Mouse (Mus musculus) erythroid progenitor cell, adult 5-6 weeks (primary cell): ENCODE data around the gene Ambn. TPM values are rescaled to one million over a fixed set of nuclear protein-coding genes. Genes with fewer than 3 reads are reported as not detected.
"Not testable (repeated sequence)": the region's sequence is repeated elsewhere in the genome, so short reads cannot be mapped to it uniquely, and the experiment has no call there.

Experiments used
- ATAC-seq: replicated peaks from 2 replicates; pipeline ENCODE4 v1.8.0; 2016; ENCODE audit warnings: moderate number of reproducible peaks, mild to moderate bottlenecking, moderate TSS enrichment, inconsistent platforms; ENCODE audit not compliant: poor library complexity, low FRiP score, severe bottlenecking
- total RNA-seq, 2 experiments: library from RNA; stranded (forward) in 1 of 2; stranded (reverse) in 1 of 2; fragments of 150-400 nt in 1 of 2; fragments of 186-747, 209-891 nt in 1 of 2; gene quantifications; 2 replicates each; pipeline versions ENCODE4 v1.2.3 to v1.2.4; 2015 to 2017; ENCODE audit warnings: low replicate concordance in 2 of 2

Ambn gene
- total RNA-seq (2015; ENCODE audit: low replicate concordance) = not detected in 2 replicates
- total RNA-seq (2017; ENCODE audit: low replicate concordance) = not detected in 2 replicates

- ATAC-seq = no peak
Observed at GRCm38 (mm10) chr5:88455691-88456090, at the start of gene Ambn. Gene Ambn (plus strand): TSS chr5:88455991.

DNA sequence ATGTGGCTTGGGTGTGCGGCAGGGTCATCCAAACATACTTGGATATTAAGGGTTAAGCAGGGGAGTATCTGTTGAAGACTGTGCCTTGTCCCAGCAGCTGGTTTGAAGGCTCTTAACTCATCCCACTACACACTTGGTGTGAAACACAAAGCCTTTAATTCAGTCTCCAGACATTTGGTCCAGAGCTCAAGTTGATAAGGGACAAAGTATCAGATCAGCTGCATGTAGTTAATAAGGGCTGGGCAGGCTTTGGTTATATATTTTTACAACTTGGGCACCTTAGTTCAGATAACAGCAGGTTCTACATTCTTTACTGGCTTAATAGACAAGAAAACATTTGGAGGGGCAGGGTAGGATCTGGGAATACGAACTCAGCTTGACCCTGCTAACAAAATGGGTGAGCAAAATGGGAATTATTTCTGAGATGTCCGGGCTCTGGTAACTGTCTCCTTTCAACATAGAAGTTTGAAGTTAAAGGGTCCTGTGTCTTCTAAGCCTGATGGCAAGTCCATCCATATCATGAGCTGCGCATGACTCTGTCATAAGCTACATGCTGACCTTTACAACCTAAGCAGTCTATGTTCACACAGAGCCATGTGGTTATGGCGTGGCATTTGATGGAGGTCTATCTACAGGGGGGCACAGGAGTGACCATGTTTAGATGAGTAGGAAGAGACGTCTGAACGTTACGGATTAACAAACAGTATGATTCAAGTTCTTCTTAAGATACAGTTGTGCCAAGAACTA lies 35.3 kb upstream of the Ambn start:
- ATAC-seq = no peak

DNA sequence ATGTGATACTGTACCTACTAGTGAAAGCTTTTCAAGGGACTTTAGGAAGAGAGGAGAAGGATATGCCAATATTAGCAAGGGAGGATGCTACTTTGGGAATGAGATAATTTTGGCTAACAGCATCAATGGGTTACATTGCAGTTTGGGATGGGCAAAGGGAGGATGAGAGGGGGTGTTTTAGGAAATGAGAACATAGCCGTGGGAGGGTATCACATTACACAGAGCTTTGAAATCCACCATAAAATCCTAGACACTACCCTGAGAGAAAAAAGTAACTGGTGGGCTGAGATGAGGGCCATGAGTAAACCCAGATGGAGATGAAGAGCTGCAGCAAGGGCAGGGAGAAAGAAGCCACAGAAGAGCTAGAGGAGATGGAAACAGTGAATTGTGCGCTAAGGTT lies 30.9 kb upstream of the Ambn start:
- ATAC-seq = not testable (repeated sequence)

DNA sequence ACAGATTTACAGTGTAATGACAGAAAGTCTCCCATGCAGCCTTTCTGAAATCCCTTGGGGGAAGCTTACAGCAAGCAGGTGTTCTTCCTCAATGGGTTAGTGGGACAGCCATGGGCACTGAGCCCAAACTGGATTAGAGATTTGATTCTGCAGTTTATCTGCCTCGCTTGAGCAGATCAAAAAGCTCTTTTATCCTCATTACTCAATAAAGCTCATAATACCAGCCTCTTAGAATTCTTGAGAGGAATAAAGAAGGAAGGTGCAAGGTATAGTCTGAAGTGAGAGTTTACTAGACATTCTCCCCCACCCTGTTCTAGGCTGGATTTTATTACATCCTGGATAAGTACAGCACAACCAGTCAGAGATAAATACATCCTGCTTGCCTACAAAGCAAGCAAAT lies 29.0 kb upstream of the Ambn start:
- no peak for ATAC-seq

- no peak for ATAC-seq
Observed at GRCm38 (mm10) chr5:88467471-88467870, 11.7 kb downstream of the Ambn start.

DNA sequence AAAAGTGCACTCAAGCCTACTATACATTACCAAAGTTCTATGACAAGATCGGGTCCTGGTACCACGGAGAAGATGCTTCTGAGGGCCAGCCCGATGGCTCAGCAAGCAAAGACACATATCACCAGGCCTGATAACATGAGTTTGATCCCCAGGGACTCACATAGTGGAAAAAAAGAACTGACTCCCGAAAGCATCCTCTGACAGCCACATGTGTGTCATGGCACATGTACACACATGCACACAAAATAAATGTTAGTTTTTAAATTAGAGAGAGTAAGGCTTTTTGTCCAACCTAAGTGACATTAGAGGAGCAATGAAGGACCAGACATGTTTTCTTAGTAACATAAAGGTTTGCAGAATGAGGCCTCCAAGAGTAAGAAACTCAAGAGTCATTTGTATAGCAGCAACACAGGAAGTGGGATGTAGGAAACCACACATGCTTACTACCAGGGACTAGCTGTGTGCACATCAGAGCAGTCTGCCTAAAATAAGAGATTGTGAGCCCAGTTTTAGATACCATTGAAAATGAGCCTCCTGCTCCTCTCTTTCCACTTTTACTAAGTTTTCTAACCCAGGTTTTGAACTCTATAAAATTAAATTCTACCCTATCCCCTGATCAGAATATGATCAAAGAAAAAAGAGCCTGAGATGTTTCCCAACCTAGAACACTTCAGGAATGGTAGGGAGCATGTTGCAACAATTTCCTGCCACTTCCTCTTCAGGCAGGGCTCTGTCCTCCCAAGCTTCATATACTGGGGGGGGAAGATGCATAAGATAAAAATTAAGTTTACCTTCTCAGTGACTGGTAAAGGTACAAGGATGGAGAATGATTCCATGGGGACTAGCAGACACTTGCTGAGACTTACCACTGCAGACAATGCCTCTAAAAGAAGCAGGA lies 13.3 kb downstream of the Ambn start:
- ATAC-seq = no peak

- no peak for ATAC-seq
Observed at GRCm38 (mm10) chr5:88487675-88488074, 31.9 kb downstream of the Ambn start, which contains the start of gene Enam. Gene Enam (plus strand): TSS chr5:88487975.

DNA sequence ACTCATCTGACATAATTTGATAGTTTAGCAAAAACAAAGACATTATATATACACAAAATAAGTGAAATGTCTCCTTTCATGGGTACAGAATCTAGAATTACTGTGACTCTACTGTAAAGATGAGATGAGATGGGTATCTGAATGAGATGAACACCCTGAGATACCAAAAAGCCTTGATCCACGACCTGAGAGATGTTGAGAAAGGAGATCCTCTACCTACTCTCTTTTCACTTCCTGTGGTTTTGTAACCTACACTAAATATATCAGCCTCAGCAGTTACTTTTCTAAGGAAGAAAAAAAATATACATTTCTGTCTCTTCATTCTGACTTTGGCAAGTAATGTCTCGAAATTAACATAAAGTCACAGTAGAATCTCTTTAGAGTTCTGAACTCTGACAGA lies 33.2 kb downstream of the Ambn start:
- ATAC-seq = no peak

GRCm38 (mm10) chr5:88491111-88491510 lies 35.3 kb downstream of the Ambn start:
- no peak for ATAC-seq

DNA sequence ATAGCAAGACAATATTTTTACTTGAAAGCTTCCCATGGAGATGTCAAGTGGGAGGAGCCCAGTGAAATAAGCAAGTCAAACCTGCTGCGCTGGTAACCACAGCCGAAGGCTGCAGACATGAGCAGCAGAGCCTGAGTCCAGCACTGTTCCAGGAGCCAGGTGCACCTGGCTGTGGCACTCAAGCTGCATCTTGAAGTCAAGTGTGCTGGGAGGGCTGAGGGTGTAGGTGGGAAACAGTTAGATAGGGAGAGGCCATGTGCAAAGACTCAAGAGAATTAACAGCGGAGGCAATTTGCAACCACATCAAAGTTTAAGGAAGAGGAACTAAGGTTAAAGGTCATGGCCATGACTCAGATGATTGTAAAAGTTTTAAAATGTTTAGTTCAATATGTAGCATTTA lies 44.0 kb downstream of the Ambn start:
- no peak for ATAC-seq

- ATAC-seq = no peak
Observed at GRCm38 (mm10) chr5:88508555-88508954, 52.8 kb downstream of the Ambn start.

DNA sequence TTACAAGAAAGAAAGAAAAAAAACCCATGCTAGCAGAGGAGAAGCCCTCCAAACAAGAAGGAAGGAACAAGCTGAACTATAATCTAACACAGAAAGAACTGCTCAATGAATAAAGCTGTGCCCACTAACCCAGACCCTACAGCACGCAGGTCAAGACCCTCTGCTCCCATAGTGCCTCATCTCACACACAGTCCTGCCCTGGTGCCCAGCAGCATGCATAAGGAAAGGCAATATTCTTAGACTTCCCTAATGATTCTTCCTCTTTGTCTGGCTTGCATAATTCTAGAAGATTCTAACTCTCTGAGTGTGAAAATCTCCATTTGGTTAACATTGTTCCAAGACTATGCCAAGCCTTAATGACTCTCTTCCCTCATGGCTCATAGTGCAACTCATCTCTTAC lies 53.2 kb downstream of the Ambn start:
- no peak for ATAC-seq

Other genes with a start within 250 kb of the Ambn start
- not detected in 2 replicates for gene Gm7714, start 187.1 kb upstream of the Ambn start, total RNA-seq (2015; ENCODE audit: low replicate concordance)
- not detected in 2 replicates for gene Gm7714, start 187.1 kb upstream of the Ambn start, total RNA-seq (2017; ENCODE audit: low replicate concordance)
- gene Prol1, start 138.7 kb upstream of the Ambn start, total RNA-seq (2015; ENCODE audit: low replicate concordance) = not detected in 2 replicates
- not detected in 2 replicates for gene Prol1, start 138.7 kb upstream of the Ambn start, total RNA-seq (2017; ENCODE audit: low replicate concordance)
- gene Amtn, start 79.9 kb upstream of the Ambn start, total RNA-seq (2015; ENCODE audit: low replicate concordance) = not detected in 2 replicates
- not detected in 2 replicates for gene Amtn, start 79.9 kb upstream of the Ambn start, total RNA-seq (2017; ENCODE audit: low replicate concordance)
- not detected in 2 replicates for gene Enam, start 32.0 kb downstream of the Ambn start, total RNA-seq (2015; ENCODE audit: low replicate concordance)
- not detected in 2 replicates for gene Enam, start 32.0 kb downstream of the Ambn start, total RNA-seq (2017; ENCODE audit: low replicate concordance)
- gene Jchain, start 71.9 kb downstream of the Ambn start, total RNA-seq (2015; ENCODE audit: low replicate concordance) = 33.2 and 58.7 TPM in 2 replicates
- gene Jchain, start 71.9 kb downstream of the Ambn start, total RNA-seq (2017; ENCODE audit: low replicate concordance) = 23.1 and 23.7 TPM in 2 replicates
- gene Utp3, start 98.5 kb downstream of the Ambn start, total RNA-seq (2015; ENCODE audit: low replicate concordance) = 26.3 and 36.5 TPM in 2 replicates
- gene Utp3, start 98.5 kb downstream of the Ambn start, total RNA-seq (2017; ENCODE audit: low replicate concordance) = 27.2 and 28.7 TPM in 2 replicates
- 0.36 and 0.42 TPM in 2 replicates for gene Rufy3, start 109.0 kb downstream of the Ambn start, total RNA-seq (2015; ENCODE audit: low replicate concordance)
- gene Rufy3, start 109.0 kb downstream of the Ambn start, total RNA-seq (2017; ENCODE audit: low replicate concordance) = 4.0 and 9.3 TPM in 2 replicates
- 18.4 and 21.4 TPM in 2 replicates for gene Grsf1, start 220.2 kb downstream of the Ambn start, total RNA-seq (2015; ENCODE audit: low replicate concordance)
- gene Grsf1, start 220.2 kb downstream of the Ambn start, total RNA-seq (2017; ENCODE audit: low replicate concordance) = 30.7 and 35.3 TPM in 2 replicates